Mouse (Mus musculus): Measurements from ENCODE around the gene Sarnp. TPM values are rescaled to one million over a fixed set of nuclear protein-coding genes. Genes with fewer than 3 reads are reported as not detected.
"Not testable (repeated sequence)": the region's sequence is repeated elsewhere in the genome, so short reads cannot be mapped to it uniquely, and the experiment has no call there.

Sarnp gene
- polyA plus RNA-seq, 1 experiment from 2014 or later, result 139 TPM

GRCm38 (mm10) chr10:128805092-128806000 lies 11.8 kb upstream of the Sarnp start:
- peak overlapping the region; percentile 74 for H3K4me2 ChIP-seq (replicated peaks)
- H3K9me3 ChIP-seq (ENCODE audit: control insufficient read depth, low read length), result no peaks in the 10 kb centered on the region
- ATAC-seq (ENCODE audit: low FRiP score), result peak; percentile 92
- H3K4me1 ChIP-seq (replicated peaks; ENCODE audit: control insufficient read depth, insufficient read depth, low read length), result peaks cover 55% of the 10 kb centered on the region
- peaks cover 38% of the 10 kb centered on the region for H3K36me3 ChIP-seq (replicated peaks; ENCODE audit: control insufficient read depth, insufficient read depth)
- H3K27me3 ChIP-seq (ENCODE audit: control insufficient read depth, insufficient read depth, low read length), result no peaks in the 10 kb centered on the region
- WGBS, result under 1% methylated on average over 67 of the region's 70 CpGs
- peak; percentile 97 for DNase-seq (ENCODE audit: low spot score)
- peak overlapping the region; percentile 94 for H3K27ac ChIP-seq
- H3K4me3 ChIP-seq (replicated peaks; ENCODE audit: low read length), result peak overlapping the region; percentile 49
- peak overlapping the region; percentile 75 for H3K9ac ChIP-seq

GRCm38 (mm10) chr10:128806086-128806485 lies 11.0 kb upstream of the Sarnp start:
- DNase-seq (ENCODE audit: low spot score) (no peak), ATAC-seq (ENCODE audit: low FRiP score) (no peak)
- Histone ChIP-seq H3K9ac (peak overlapping the region; percentile 61), H3K4me2 (replicated peaks) (peak overlapping the region; percentile 74), H3K27me3 (ENCODE audit: control insufficient read depth, insufficient read depth, low read length) (no peaks in the 10 kb centered on the region), H3K4me1 (replicated peaks; ENCODE audit: control insufficient read depth, insufficient read depth, low read length) (peaks cover 57% of the 10 kb centered on the region), H3K36me3 (replicated peaks; ENCODE audit: control insufficient read depth, insufficient read depth) (peaks cover 34% of the 10 kb centered on the region), H3K9me3 (ENCODE audit: control insufficient read depth, low read length) (no peaks in the 10 kb centered on the region), H3K4me3 (replicated peaks; ENCODE audit: low read length) (peak overlapping the region; percentile 49), H3K27ac (no peak overlapping the region)
- WGBS, result 67% methylated on average over 6 of the region's 6 CpGs

GRCm38 (mm10) chr10:128807018-128807417 lies 10.1 kb upstream of the Sarnp start:
- H3K4me1 ChIP-seq (replicated peaks; ENCODE audit: control insufficient read depth, insufficient read depth, low read length), result peaks cover 57% of the 10 kb centered on the region
- peaks cover 30% of the 10 kb centered on the region for H3K36me3 ChIP-seq (replicated peaks; ENCODE audit: control insufficient read depth, insufficient read depth)
- peak overlapping the region; percentile 14 for H3K4me3 ChIP-seq (replicated peaks; ENCODE audit: low read length)
- H3K27ac ChIP-seq, result no peak overlapping the region
- DNase-seq (ENCODE audit: low spot score), result no peak
- ATAC-seq (ENCODE audit: low FRiP score), result no peak
- peak overlapping the region; percentile 74 for H3K4me2 ChIP-seq (replicated peaks)
- H3K9ac ChIP-seq, result peak overlapping the region; percentile 44
- 93% methylated on average over 8 of the region's 8 CpGs for WGBS
- no peaks in the 10 kb centered on the region for H3K9me3 ChIP-seq (ENCODE audit: control insufficient read depth, low read length)
- H3K27me3 ChIP-seq (ENCODE audit: control insufficient read depth, insufficient read depth, low read length), result no peaks in the 10 kb centered on the region

GRCm38 (mm10) chr10:128820217-128820616 lies 3.1 kb downstream of the Sarnp start:
- H3K27ac ChIP-seq, result no peak overlapping the region
- ATAC-seq (ENCODE audit: low FRiP score) (no peak), DNase-seq (ENCODE audit: low spot score) (no peak)
- H3K4me3 ChIP-seq (replicated peaks; ENCODE audit: low read length), result no peak overlapping the region
- peaks cover 12% of the 10 kb centered on the region for H3K4me1 ChIP-seq (replicated peaks; ENCODE audit: control insufficient read depth, insufficient read depth, low read length)
- H3K36me3 ChIP-seq (replicated peaks; ENCODE audit: control insufficient read depth, insufficient read depth), result peaks cover 55% of the 10 kb centered on the region
- WGBS, result 95% methylated on average over 4 of the region's 4 CpGs
- no peaks in the 10 kb centered on the region for H3K9me3 ChIP-seq (ENCODE audit: control insufficient read depth, low read length)
- no peaks in the 10 kb centered on the region for H3K27me3 ChIP-seq (ENCODE audit: control insufficient read depth, insufficient read depth, low read length)
- H3K4me2 ChIP-seq (replicated peaks), result no peak overlapping the region
- no peak overlapping the region for H3K9ac ChIP-seq

- Histone ChIP-seq H3K36me3 (replicated peaks; ENCODE audit: control insufficient read depth, insufficient read depth) (peaks cover 47% of the 10 kb centered on the region), H3K4me3 (replicated peaks; ENCODE audit: low read length) (peak within 1 kb of the TSS; percentile 70), H3K9ac (peak within 1 kb of the TSS; percentile 76), H3K4me1 (replicated peaks; ENCODE audit: control insufficient read depth, insufficient read depth, low read length) (peaks cover 12% of the 10 kb centered on the region), H3K9me3 (ENCODE audit: control insufficient read depth, low read length) (no peaks in the 10 kb centered on the region), H3K27me3 (ENCODE audit: control insufficient read depth, insufficient read depth, low read length) (no peaks in the 10 kb centered on the region), H3K27ac (peak within 1 kb of the TSS; percentile 75), H3K4me2 (replicated peaks) (peak within 1 kb of the TSS; percentile 57)
- ATAC-seq (ENCODE audit: low FRiP score) (peak; percentile 100), DNase-seq (ENCODE audit: low spot score) (peak; percentile 100)
- WGBS, result under 1% methylated on average over 46 of the region's 46 CpGs
Measured at GRCm38 (mm10) chr10:128821358-128822056, 4.4 kb downstream of the Sarnp start, which contains the start of gene Ormdl2. Gene Ormdl2 (minus strand): TSS chr10:128821645.

- H3K9ac ChIP-seq, result peak overlapping the region; percentile 76
- no peaks in the 10 kb centered on the region for H3K27me3 ChIP-seq (ENCODE audit: control insufficient read depth, insufficient read depth, low read length)
- peak overlapping the region; percentile 70 for H3K4me3 ChIP-seq (replicated peaks; ENCODE audit: low read length)
- H3K9me3 ChIP-seq (ENCODE audit: control insufficient read depth, low read length), result no peaks in the 10 kb centered on the region
- H3K4me1 ChIP-seq (replicated peaks; ENCODE audit: control insufficient read depth, insufficient read depth, low read length), result peaks cover 12% of the 10 kb centered on the region
- ATAC-seq (ENCODE audit: low FRiP score) (no peak), DNase-seq (ENCODE audit: low spot score) (no peak)
- H3K27ac ChIP-seq, result peak overlapping the region; percentile 75
- 4% methylated on average over 13 of the region's 13 CpGs for WGBS
- peaks cover 41% of the 10 kb centered on the region for H3K36me3 ChIP-seq (replicated peaks; ENCODE audit: control insufficient read depth, insufficient read depth)
- peak overlapping the region; percentile 57 for H3K4me2 ChIP-seq (replicated peaks)
Measured at GRCm38 (mm10) chr10:128822135-128822534, 5.0 kb downstream of the Sarnp start.

- not testable (repeated sequence) for DNase-seq (ENCODE audit: low spot score); H3K9ac ChIP-seq
- WGBS, result 82% methylated on average over 4 of the region's 4 CpGs
Measured at GRCm38 (mm10) chr10:128823087-128823486, 6.0 kb downstream of the Sarnp start.

GRCm38 (mm10) chr10:128823821-128824220 lies 6.7 kb downstream of the Sarnp start:
- Histone ChIP-seq H3K4me3 (replicated peaks; ENCODE audit: low read length) (no peak overlapping the region), H3K4me1 (replicated peaks; ENCODE audit: control insufficient read depth, insufficient read depth, low read length) (peaks cover 12% of the 10 kb centered on the region), H3K9me3 (ENCODE audit: control insufficient read depth, low read length) (no peaks in the 10 kb centered on the region), H3K27ac (no peak overlapping the region), H3K9ac (no peak overlapping the region), H3K36me3 (replicated peaks; ENCODE audit: control insufficient read depth, insufficient read depth) (peaks cover 35% of the 10 kb centered on the region), H3K4me2 (replicated peaks) (no peak overlapping the region), H3K27me3 (ENCODE audit: control insufficient read depth, insufficient read depth, low read length) (no peaks in the 10 kb centered on the region)
- DNase-seq (ENCODE audit: low spot score), result no peak
- ATAC-seq (ENCODE audit: low FRiP score), result no peak
- WGBS, result 99% methylated on average over 9 of the region's 9 CpGs

More at GRCm38 (mm10) chr10:128823087-128823486, 6.0 kb downstream of the Sarnp start:
- Histone ChIP-seq H3K4me1 (replicated peaks; ENCODE audit: control insufficient read depth, insufficient read depth, low read length) (peaks cover 12% of the 10 kb centered on the region), H3K4me3 (replicated peaks; ENCODE audit: low read length) (peak overlapping the region; percentile 70), H3K36me3 (replicated peaks; ENCODE audit: control insufficient read depth, insufficient read depth) (peaks cover 37% of the 10 kb centered on the region), H3K4me2 (replicated peaks) (peak overlapping the region; percentile 57)
- H3K27ac ChIP-seq; H3K9me3 ChIP-seq (ENCODE audit: control insufficient read depth, low read length); ATAC-seq (ENCODE audit: low FRiP score); H3K27me3 ChIP-seq (ENCODE audit: control insufficient read depth, insufficient read depth, low read length): not testable (repeated sequence)

GRCm38 (mm10) chr10:128837400-128837799 lies 20.3 kb downstream of the Sarnp start:
- Histone ChIP-seq H3K4me2 (replicated peaks) (no peak overlapping the region), H3K9me3 (ENCODE audit: control insufficient read depth, low read length) (no peaks in the 10 kb centered on the region), H3K4me1 (replicated peaks; ENCODE audit: control insufficient read depth, insufficient read depth, low read length) (no peaks in the 10 kb centered on the region), H3K4me3 (replicated peaks; ENCODE audit: low read length) (no peak overlapping the region), H3K36me3 (replicated peaks; ENCODE audit: control insufficient read depth, insufficient read depth) (peaks cover 86% of the 10 kb centered on the region), H3K27ac (no peak overlapping the region), H3K9ac (no peak overlapping the region), H3K27me3 (ENCODE audit: control insufficient read depth, insufficient read depth, low read length) (no peaks in the 10 kb centered on the region)
- no peak for DNase-seq (ENCODE audit: low spot score)
- no peak for ATAC-seq (ENCODE audit: low FRiP score)

Data from hindbrain, embryonic 14.5 days (tissue).